25 mouse cellular contexts compared by ENCODE assay signal in the genomic region with DNA sequence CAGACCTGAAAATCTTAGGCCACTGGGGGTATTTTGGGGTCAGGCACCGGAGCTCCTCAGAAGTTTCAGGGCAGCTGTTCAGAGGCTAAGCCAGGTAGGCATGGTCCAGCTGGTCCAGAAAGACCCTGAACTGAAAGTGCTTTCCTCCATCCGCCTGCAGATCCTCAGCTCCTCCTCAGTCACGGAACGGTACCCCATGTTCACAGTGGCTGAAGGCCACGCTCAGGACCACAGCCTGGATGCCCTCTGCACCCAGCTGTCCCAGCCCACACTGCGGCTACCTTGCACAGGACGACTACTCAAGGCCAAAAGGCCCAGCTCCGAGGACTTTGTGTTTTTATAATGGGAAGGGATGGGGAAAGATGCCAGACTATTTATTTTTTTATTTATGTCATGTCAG. TPM values are rescaled to one million over a fixed set of nuclear protein-coding genes. Genes with fewer than 3 reads are reported as not detected.
DNase-seq lines count a peak whose midpoint lies in the region; ATAC-seq and TF ChIP-seq lines count a peak whose summit lies in the region.
"Had no signal": no experiment of that assay in that cellular context is flagged by ENCODE, and none has a peak within 500 bp of the region (broad histone marks: within the 10 kb centered on the region; RNA-seq: fewer than 3 reads in every experiment).

No protein-coding gene starts in this region.

- TF ChIP-seq CTCF in heart, adult 2 months (IDR thresholded peaks at IDR 0.05): no peak
- no peak for TF ChIP-seq CTCF in CH12.LX (conservative IDR thresholded peaks at IDR 0.05 in 1 of 2, IDR thresholded peaks at IDR 0.05 in 1 of 2; ENCODE audit: low read depth in 2 of 2, low read length in 2 of 2)
- no peak for TF ChIP-seq CTCF in bone marrow, adult 2 months (IDR thresholded peaks at IDR 0.05; ENCODE audit: control insufficient read depth, insufficient read depth, low read length)

- no peak for TF ChIP-seq RAD21 in CH12.LX (IDR thresholded peaks at IDR 0.05; ENCODE audit: low read depth, low read length)

- WGBS in heart, embryonic 10.5 days: 83% methylated on average over 8 of the region's 8 CpGs
- 78% methylated on average over 8 of the region's 8 CpGs for WGBS in heart, adult 2 months
- WGBS in heart, embryonic 13.5 days: 85% methylated on average over 8 of the region's 8 CpGs
- WGBS in bone marrow, adult 2 months: 88% methylated on average over 8 of the region's 8 CpGs

- no peak for ATAC-seq in heart, embryonic 13.5 days (ENCODE audit: extremely low read depth, insufficient number of reproducible peaks, low FRiP score, low TSS enrichment)
- ATAC-seq: activated CD4-positive, CD25-positive, alpha-beta regulatory T cell, adult 4 months; CD4-positive, CD25-positive, alpha-beta regulatory T cell, adult 4 months; forebrain, embryonic 13.5 days; forebrain, embryonic 15.5 days; forebrain, postnatal 0 days; Patski had no signal

- no peaks in the 10 kb centered on the region for H3K9me3 ChIP-seq in heart, embryonic 10.5 days
- H3K9me3 ChIP-seq in heart, embryonic 13.5 days: no peaks in the 10 kb centered on the region
- no peaks in the 10 kb centered on the region for H3K9me3 ChIP-seq in CH12.LX (replicated peaks; ENCODE audit: low read length)
- H3K9me3 ChIP-seq: embryonic facial prominence, embryonic 10.5 days; embryonic facial prominence, embryonic 12.5 days; forebrain, embryonic 13.5 days; forebrain, embryonic 15.5 days had no signal

- no peak overlapping the region for H3K4me2 ChIP-seq in heart, embryonic 13.5 days
- H3K4me2 ChIP-seq in CH12.LX (ENCODE audit: insufficient read depth, low read depth, poor library complexity, severe bottlenecking): no peak overlapping the region
- H3K4me2 ChIP-seq: embryonic facial prominence, embryonic 12.5 days; forebrain, embryonic 13.5 days; forebrain, embryonic 15.5 days had no signal

- dilution Hi-C loops in CH12.LX (cut with MboI; ENCODE audit: extremely low pct_ligation_motif_present, extremely low pct_unique_long_range_greater_than_20kb, low sequenced_read_pairs): no loop called here

- H3K27ac ChIP-seq in heart, embryonic 10.5 days: 0 out of 2 replicates have a peak overlapping the region, but pooled peaks have one; percentile 44
- H3K27ac ChIP-seq in heart, adult 2 months: no peak overlapping the region
- H3K27ac ChIP-seq in heart, embryonic 13.5 days (replicated peaks): peak overlapping the region; percentile 50
- no peak overlapping the region for H3K27ac ChIP-seq in CH12.LX (ENCODE audit: insufficient read depth, low read depth)
- H3K27ac ChIP-seq in bone marrow, adult 2 months (ENCODE audit: control insufficient read depth, insufficient read depth, low read depth, low read length, poor library complexity): no peak overlapping the region
- H3K27ac ChIP-seq: embryonic facial prominence, embryonic 10.5 days; embryonic facial prominence, embryonic 12.5 days; forebrain, embryonic 13.5 days; forebrain, embryonic 15.5 days had no signal

- H3K4me1 ChIP-seq in heart, embryonic 10.5 days: peaks cover 25% of the 10 kb centered on the region
- H3K4me1 ChIP-seq in heart, adult 2 months (ENCODE audit: control insufficient read depth, insufficient read depth, low read length): peaks cover 2% of the 10 kb centered on the region; the same call in 1 of the 2 replicates
- peaks cover 23% of the 10 kb centered on the region for H3K4me1 ChIP-seq in heart, embryonic 13.5 days
- no peaks in the 10 kb centered on the region for H3K4me1 ChIP-seq in CH12.LX (ENCODE audit: control insufficient read depth in 1 of 2, insufficient read depth in 2 of 2)
- no peaks in the 10 kb centered on the region for H3K4me1 ChIP-seq in bone marrow, adult 2 months (ENCODE audit: control insufficient read depth, insufficient read depth, low read length)
- H3K4me1 ChIP-seq: embryonic facial prominence, embryonic 10.5 days; embryonic facial prominence, embryonic 12.5 days; forebrain, embryonic 13.5 days; forebrain, embryonic 15.5 days had no signal

- in situ Hi-C loops in CH12.LX (cut with MboI; ENCODE audit: low pct_ligation_motif_present, low pct_unique_long_range_greater_than_20kb, low sequenced_read_pairs): no loop called here

- no peaks in the 10 kb centered on the region for H3K27me3 ChIP-seq in heart, embryonic 10.5 days (ENCODE audit: insufficient read depth, poor library complexity, severe bottlenecking)
- H3K27me3 ChIP-seq in heart, adult 2 months (ENCODE audit: control insufficient read depth, insufficient read depth, low read length): no peaks in the 10 kb centered on the region
- no peaks in the 10 kb centered on the region for H3K27me3 ChIP-seq in heart, embryonic 13.5 days (replicated peaks)
- H3K27me3 ChIP-seq in CH12.LX (replicated peaks): no peaks in the 10 kb centered on the region
- H3K27me3 ChIP-seq: embryonic facial prominence, embryonic 12.5 days; forebrain, embryonic 13.5 days; forebrain, embryonic 15.5 days; Patski had no signal

- peaks cover 98% of the 10 kb centered on the region for H3K36me3 ChIP-seq in heart, embryonic 10.5 days
- no peaks in the 10 kb centered on the region; the same call in 1 of the 2 replicates for H3K36me3 ChIP-seq in heart, adult 2 months (ENCODE audit: control insufficient read depth, insufficient read depth, low read length)
- peaks cover 100% of the 10 kb centered on the region for H3K36me3 ChIP-seq in heart, embryonic 13.5 days
- H3K36me3 ChIP-seq in CH12.LX (replicated peaks in 1 of 2; ENCODE audit: control insufficient read depth in 1 of 2, insufficient read depth in 1 of 2, low read length in 1 of 2): peaks cover 88 to 98% of the 10 kb centered on the region in 2 experiments

- TF ChIP-seq POLR2A in heart, adult 2 months (IDR thresholded peaks at IDR 0.05; ENCODE audit: insufficient read depth, low read depth, low read length): no peak
- TF ChIP-seq POLR2A in CH12.LX (IDR thresholded peaks at IDR 0.05; ENCODE audit: low read depth, low read length): no peak
- 0 out of 2 replicates have a peak, but pooled peaks have one; percentile 9 for TF ChIP-seq POLR2A in bone marrow, adult 2 months (IDR thresholded peaks at IDR 0.05; ENCODE audit: borderline replicate concordance, control insufficient read depth, low read depth, low read length)

- no peak for DNase-seq in heart, embryonic 10.5 days (ENCODE audit: low spot score)
- DNase-seq in heart, adult 2 months: no peak
- no peak for DNase-seq in heart, postnatal 25 days (ENCODE audit: low spot score)
- no peak for DNase-seq in CH12.LX (ENCODE audit: extremely low read depth)
- DNase-seq in cerebellum, adult 11-12 months: no peak
- no peak for DNase-seq in left cerebral cortex, postnatal 4 days
- DNase-seq: adrenal gland, adult 8-10 months; adrenal gland, postnatal 14 days; adrenal gland, postnatal 36 days; B cell, adult 2 months; cerebellum, adult 11 months; cerebellum, adult 2 months; cerebellum, adult 9-10 months; cerebellum, postnatal 10 days; cerebellum, postnatal 25 days; forebrain, postnatal 0 days had no signal

- TF ChIP-seq EP300 in heart, adult 2 months (IDR thresholded peaks at IDR 0.05; ENCODE audit: insufficient read depth, low read depth, low read length): no peak
- TF ChIP-seq EP300 in CH12.LX (IDR thresholded peaks at IDR 0.05; ENCODE audit: low read length): no peak

- H3K9ac ChIP-seq in heart, adult 2 months (ENCODE audit: low read depth, low read length): no peak overlapping the region
- no peak overlapping the region for H3K9ac ChIP-seq in heart, embryonic 13.5 days
- H3K9ac ChIP-seq in CH12.LX (ENCODE audit: insufficient read depth, low read depth): no peak overlapping the region
- H3K9ac ChIP-seq: embryonic facial prominence, embryonic 12.5 days; forebrain, embryonic 13.5 days; forebrain, embryonic 15.5 days; forebrain, postnatal 0 days had no signal

- no peak overlapping the region for H3K4me3 ChIP-seq in heart, embryonic 10.5 days
- H3K4me3 ChIP-seq in heart, adult 2 months: no peak overlapping the region
- no peak overlapping the region for H3K4me3 ChIP-seq in heart, embryonic 13.5 days
- H3K4me3 ChIP-seq in CH12.LX (replicated peaks in 1 of 3; ENCODE audit: low read depth in 2 of 3, low read length in 2 of 3, poor library complexity in 1 of 3): no peak overlapping the region
- H3K4me3 ChIP-seq in bone marrow, adult 2 months (replicated peaks; ENCODE audit: control insufficient read depth, low read depth, low read length): no peak overlapping the region
- H3K4me3 ChIP-seq: embryonic facial prominence, embryonic 10.5 days; embryonic facial prominence, embryonic 12.5 days; forebrain, embryonic 13.5 days; forebrain, embryonic 15.5 days had no signal

- H3K79me2 ChIP-seq in heart, adult 2 months (replicated peaks; ENCODE audit: control insufficient read depth, insufficient read depth, low read length): no peaks in the 10 kb centered on the region; the same call in 1 of the 2 replicates
- 0 out of 2 replicates have a peak, but pooled peaks cover 3% of the 10 kb centered on the region for H3K79me2 ChIP-seq in CH12.LX (replicated peaks; ENCODE audit: control insufficient read depth, extremely low read depth, insufficient read depth, poor library complexity, severe bottlenecking)

- intact Hi-C loops in heart, adult 2 months (cut with DNase I): no loop called here
- intact Hi-C loops in heart, postnatal 25 days (cut with DNase I): no loop called here
- intact Hi-C loops in left cerebral cortex, postnatal 4 days (cut with DNase I): no loop called here

RNA-seq across cellular contexts. Expression of a gene that starts 8.0 kb away (rescaled TPM):
- polyA plus RNA-seq in heart, embryonic 10.5 days (2016; fragmentation: Nextera tagmentation; extraction: Ambion mirVana): 50.6 and 57.9 TPM in 2 replicates
- total RNA-seq in heart, adult 2 months (2021): 100 to 1,000 TPM in 1 of 2 experiments, 10 to 100 TPM in 1; 88.7 to 100 TPM
- 60.8 and 72.6 TPM in 2 replicates for polyA plus RNA-seq in heart, adult 2 months (2012; rRNA removed)
- polyA plus RNA-seq in heart, embryonic 13.5 days (2015; fragmentation: Nextera tagmentation; extraction: Ambion mirVana): 41.6 and 51.4 TPM in 2 replicates
- 10 to 100 TPM; 94.7 to 96.1 TPM for total RNA-seq in heart, postnatal 25 days (2021)
- 13.5 and 14.3 TPM in 2 replicates for total RNA-seq in CH12.LX (2012; rRNA removed)
- 10.3 and 10.9 TPM in 2 replicates for total RNA-seq in CH12.LX (2014; rRNA removed)
- polyA plus RNA-seq in CH12.LX (2012; ENCODE audit: insufficient read length, low read depth): 7.7 and 9.4 TPM in 2 replicates
- 42.9 and 74.7 TPM in 2 replicates for polyA plus RNA-seq in bone marrow, adult 2 months (2011; ENCODE audit: insufficient read depth, insufficient read length, low replicate concordance, missing spikeins)
- total RNA-seq in left cerebral cortex, postnatal 4 days (2021): 10 to 100 TPM; 26.3 to 31.0 TPM

RNA-seq across cellular contexts. Expression of a gene that starts 14.7 kb away (rescaled TPM):
- 14.5 and 21.3 TPM in 2 replicates for polyA plus RNA-seq in heart, embryonic 10.5 days (2016; fragmentation: Nextera tagmentation; extraction: Ambion mirVana)
- total RNA-seq in heart, adult 2 months (2021): 10 to 100 TPM; 16.3 to 16.8 TPM
- 10.5 and 12.8 TPM in 2 replicates for polyA plus RNA-seq in heart, adult 2 months (2012; rRNA removed)
- polyA plus RNA-seq in heart, embryonic 13.5 days (2015; fragmentation: Nextera tagmentation; extraction: Ambion mirVana): 12.7 and 13.2 TPM in 2 replicates
- 10 to 100 TPM; 15.9 to 17.4 TPM for total RNA-seq in heart, postnatal 25 days (2021)
- total RNA-seq in CH12.LX (2012; rRNA removed): 55.5 and 62.6 TPM in 2 replicates
- 28.8 and 29.0 TPM in 2 replicates for total RNA-seq in CH12.LX (2014; rRNA removed)
- 57.1 and 64.9 TPM in 2 replicates for polyA plus RNA-seq in CH12.LX (2012; ENCODE audit: insufficient read length, low read depth)
- 50.1 and 105 TPM in 2 replicates for polyA plus RNA-seq in bone marrow, adult 2 months (2011; ENCODE audit: insufficient read depth, insufficient read length, low replicate concordance, missing spikeins)
- 10 to 100 TPM; 46.7 to 49.2 TPM for total RNA-seq in left cerebral cortex, postnatal 4 days (2021)

RNA-seq across cellular contexts. Expression of a gene that starts 18.1 kb away (rescaled TPM):
- 69.0 and 93.4 TPM in 2 replicates for polyA plus RNA-seq in heart, embryonic 10.5 days (2016; fragmentation: Nextera tagmentation; extraction: Ambion mirVana)
- total RNA-seq in heart, adult 2 months (2021): 10 to 100 TPM; 11.3 to 15.0 TPM
- polyA plus RNA-seq in heart, adult 2 months (2012; rRNA removed): 25.0 and 32.9 TPM in 2 replicates
- polyA plus RNA-seq in heart, embryonic 13.5 days (2015; fragmentation: Nextera tagmentation; extraction: Ambion mirVana): 80.4 and 101 TPM in 2 replicates
- total RNA-seq in heart, postnatal 25 days (2021): 10 to 100 TPM; 15.1 to 16.8 TPM
- total RNA-seq in CH12.LX (2012; rRNA removed): 9.7 and 12.6 TPM in 2 replicates
- total RNA-seq in CH12.LX (2014; rRNA removed): 7.1 and 7.3 TPM in 2 replicates
- polyA plus RNA-seq in CH12.LX (2012; ENCODE audit: insufficient read length, low read depth): 2.2 and 2.9 TPM in 2 replicates
- polyA plus RNA-seq in bone marrow, adult 2 months (2011; ENCODE audit: insufficient read depth, insufficient read length, low replicate concordance, missing spikeins): 84.1 and 99.0 TPM in 2 replicates
- total RNA-seq in left cerebral cortex, postnatal 4 days (2021): 10 to 100 TPM; 58.3 to 63.6 TPM

RNA-seq across cellular contexts. Expression of a gene that starts 24.9 kb away (rescaled TPM):
- 0.46 and 0.47 TPM in 2 replicates for polyA plus RNA-seq in heart, embryonic 10.5 days (2016; fragmentation: Nextera tagmentation; extraction: Ambion mirVana)
- 1 to 10 TPM; 1.2 to 1.3 TPM for total RNA-seq in heart, adult 2 months (2021)
- 0.73 and 1.5 TPM in 2 replicates for polyA plus RNA-seq in heart, adult 2 months (2012; rRNA removed)
- polyA plus RNA-seq in heart, embryonic 13.5 days (2015; fragmentation: Nextera tagmentation; extraction: Ambion mirVana): 0.07 and 0.11 TPM in 2 replicates
- total RNA-seq in heart, postnatal 25 days (2021): under 1 TPM; 0.70 to 0.78 TPM
- total RNA-seq in CH12.LX (2012; rRNA removed) (not detected in 2 replicates), CH12.LX (2014; rRNA removed) (not detected in 2 replicates)
- not detected in 2 replicates for polyA plus RNA-seq in CH12.LX (2012; ENCODE audit: insufficient read length, low read depth)
- 0.65 and 1.00 TPM in 2 replicates for polyA plus RNA-seq in bone marrow, adult 2 months (2011; ENCODE audit: insufficient read depth, insufficient read length, low replicate concordance, missing spikeins)
- 1 to 10 TPM; 2.5 to 2.8 TPM for total RNA-seq in left cerebral cortex, postnatal 4 days (2021)
- polyA plus RNA-seq: Patski had no signal

RNA-seq across cellular contexts. Expression of a gene that starts 33.9 kb away (rescaled TPM):
- 51.4 and 52.4 TPM in 2 replicates for polyA plus RNA-seq in heart, embryonic 10.5 days (2016; fragmentation: Nextera tagmentation; extraction: Ambion mirVana)
- total RNA-seq in heart, adult 2 months (2021): 10 to 100 TPM; 37.6 to 47.2 TPM
- 40.4 and 46.0 TPM in 2 replicates for polyA plus RNA-seq in heart, adult 2 months (2012; rRNA removed)
- polyA plus RNA-seq in heart, embryonic 13.5 days (2015; fragmentation: Nextera tagmentation; extraction: Ambion mirVana): 51.1 and 52.7 TPM in 2 replicates
- 10 to 100 TPM; 35.9 to 42.2 TPM for total RNA-seq in heart, postnatal 25 days (2021)
- 41.7 and 42.8 TPM in 2 replicates for total RNA-seq in CH12.LX (2012; rRNA removed)
- total RNA-seq in CH12.LX (2014; rRNA removed): 16.2 and 18.4 TPM in 2 replicates
- 30.0 and 31.2 TPM in 2 replicates for polyA plus RNA-seq in CH12.LX (2012; ENCODE audit: insufficient read length, low read depth)
- 24.7 and 35.1 TPM in 2 replicates for polyA plus RNA-seq in bone marrow, adult 2 months (2011; ENCODE audit: insufficient read depth, insufficient read length, low replicate concordance, missing spikeins)
- 10 to 100 TPM; 49.0 to 50.8 TPM for total RNA-seq in left cerebral cortex, postnatal 4 days (2021)

Comparison
In these comparisons a context has a peak if more than half of its experiments do, and no peak if none do; other contexts are left out.
1. H3K27ac ChIP-seq: peak in heart, embryonic 10.5 days (single experiment) and heart, embryonic 13.5 days (single experiment); none in heart, adult 2 months (single experiment), CH12.LX (single experiment) and bone marrow, adult 2 months (single experiment).